Mouse (Mus musculus): ENCODE measurements around the gene D13Ertd608e.
"Not testable (repeated sequence)": the region's sequence is repeated elsewhere in the genome, so short reads cannot be mapped to it uniquely, and the experiment has no call there.

- not testable (repeated sequence) for TF ChIP-seq POLR2A (IDR thresholded peaks at IDR 0.05; ENCODE audit: extremely low read depth, insufficient read depth, low read length)
- 0 out of 2 replicates have a peak, but pooled peaks have one; percentile 1 for TF ChIP-seq CTCF (IDR thresholded peaks at IDR 0.05; ENCODE audit: extremely low read depth, insufficient read depth, low read length)
Observed at GRCm38 (mm10) chr13:119837719-119838337, 2.0 kb downstream of the D13Ertd608e start.
